Mouse (Mus musculus) adrenal gland, postnatal 4 days (tissue): Measurements from ENCODE around the gene Gas7. TPM values are rescaled to one million over a fixed set of nuclear protein-coding genes. Genes with fewer than 3 reads are reported as not detected.

Source experiments
- DNase-seq, 2 experiments: peaks; one replicate each; pipeline ENCODE4 v3.0.0; 2021 to 2022; ENCODE audit warnings: low spot score in 2 of 2, mixed read lengths in 2 of 2
- total RNA-seq, 2 experiments: library from RNA; stranded (reverse); gene quantifications; 2 replicates each; pipeline ENCODE4 v1.2.3; 2021

Gene Gas7
- total RNA-seq, 2 experiments from 2014 or later = 30.5 to 32.9 TPM

- DNase-seq = no peak
Measured at GRCm38 (mm10) chr11:67488156-67488555, 32.9 kb downstream of the Gas7 start.

- no peak for DNase-seq
Measured at GRCm38 (mm10) chr11:67489647-67490175, 34.5 kb downstream of the Gas7 start.

- DNase-seq = no peak
Measured at GRCm38 (mm10) chr11:67496796-67497195, 41.6 kb downstream of the Gas7 start.

GRCm38 (mm10) chr11:67500115-67500514 lies 44.9 kb downstream of the Gas7 start:
- DNase-seq = no peak

GRCm38 (mm10) chr11:67501468-67502244 lies 46.4 kb downstream of the Gas7 start:
- DNase-seq = no peak

- DNase-seq = no peak
Measured at GRCm38 (mm10) chr11:67509219-67509876, 54.1 kb downstream of the Gas7 start.

GRCm38 (mm10) chr11:67510831-67511230 lies 55.6 kb downstream of the Gas7 start:
- DNase-seq = no peak

GRCm38 (mm10) chr11:67513001-67513400 lies 57.8 kb downstream of the Gas7 start:
- no peak for DNase-seq

GRCm38 (mm10) chr11:67514401-67514800 lies 59.2 kb downstream of the Gas7 start:
- DNase-seq = no peak

- peak in 1 of 2 experiments; percentile 30 for DNase-seq
Measured at GRCm38 (mm10) chr11:67515020-67515911, 60.0 kb downstream of the Gas7 start.

- no peak for DNase-seq
Measured at GRCm38 (mm10) chr11:67515912-67516305, 60.7 kb downstream of the Gas7 start.

- DNase-seq = no peak
Measured at GRCm38 (mm10) chr11:67517748-67518147, 62.5 kb downstream of the Gas7 start.

- no peak for DNase-seq
Measured at GRCm38 (mm10) chr11:67518985-67519384, 63.7 kb downstream of the Gas7 start.

GRCm38 (mm10) chr11:67522671-67523070 lies 67.4 kb downstream of the Gas7 start:
- no peak for DNase-seq

GRCm38 (mm10) chr11:67523806-67524205 lies 68.6 kb downstream of the Gas7 start:
- DNase-seq = no peak

- DNase-seq = no peak
Measured at GRCm38 (mm10) chr11:67524731-67525130, 69.5 kb downstream of the Gas7 start.

- DNase-seq = no peak
Measured at GRCm38 (mm10) chr11:67525841-67526240, 70.6 kb downstream of the Gas7 start.

GRCm38 (mm10) chr11:67526621-67527545 lies 71.6 kb downstream of the Gas7 start:
- peak in 1 of 2 experiments; percentile 56 for DNase-seq

- no peak for DNase-seq
Measured at GRCm38 (mm10) chr11:67531286-67531685, 76.0 kb downstream of the Gas7 start.

GRCm38 (mm10) chr11:67531926-67532565 lies 76.8 kb downstream of the Gas7 start:
- DNase-seq = no peak
